Mouse (Mus musculus) liver, adult 2 months (tissue): ENCODE measurements around the gene Gga1. TPM values are rescaled to one million over a fixed set of nuclear protein-coding genes. Genes with fewer than 3 reads are reported as not detected.

ENCODE experiments used
- DNase-seq: peaks from one replicate; pipeline ENCODE4 v3.0.0-alpha.2; 2011; ENCODE audit warnings: low read depth, low spot score; ENCODE audit errors: extremely low read depth
- H3K27ac ChIP-seq: fragments of 200-500 bp; replicated peaks from 2 replicates; pipeline ENCODE4 v1.5.1; 2012; ENCODE audit warnings: low read depth, mild to moderate bottlenecking, control low read depth, inconsistent platforms, low read length; ENCODE audit not compliant: insufficient read depth
- H3K27me3 ChIP-seq: fragments of 200-500 bp; 2 replicates; pipeline ENCODE4 v1.6.1; 2012; ENCODE audit warnings: mild to moderate bottlenecking, moderate library complexity, low read length, inconsistent platforms; ENCODE audit not compliant: control insufficient read depth, insufficient read depth
- H3K36me3 ChIP-seq: fragments of 200-500 bp; 2 replicates; pipeline ENCODE4 v1.6.1; 2012; ENCODE audit warnings: low read length, inconsistent platforms; ENCODE audit not compliant: control insufficient read depth, insufficient read depth
- H3K4me1 ChIP-seq: fragments of 200-500 bp; 2 replicates; pipeline ENCODE4 v1.6.1; 2011; ENCODE audit warnings: low read length; ENCODE audit not compliant: control insufficient read depth, insufficient read depth
- H3K4me3 ChIP-seq: fragments of 200-500 bp; 2 replicates; pipeline ENCODE4 v1.5.1; 2011; ENCODE audit warnings: low read depth, mild to moderate bottlenecking, control low read depth, low read length, moderate library complexity; ENCODE audit not compliant: insufficient read depth
- H3K79me2 ChIP-seq: fragments of 200-500 bp; 2 replicates; pipeline ENCODE4 v1.6.1; 2012; ENCODE audit warnings: inconsistent platforms, mild to moderate bottlenecking, low read length, moderate library complexity; ENCODE audit not compliant: control insufficient read depth, insufficient read depth
- H3K9ac ChIP-seq: fragments of 200-500 bp; 2 replicates; pipeline ENCODE4 v1.6.1; 2012; ENCODE audit warnings: low read depth, mild to moderate bottlenecking, control low read depth, inconsistent platforms, low read length
- CTCF ChIP-seq: fragments of 200-500 bp; IDR thresholded peaks from 2 replicates; pipeline ENCODE4 v1.5.1; 2011; ENCODE audit warnings: low read depth, low read length, control low read depth
- POLR2A ChIP-seq: fragments of 200-500 bp; IDR thresholded peaks from 2 replicates; pipeline ENCODE4 v1.6.1; 2011; ENCODE audit warnings: low read length, control low read depth; ENCODE audit not compliant: insufficient read depth; ENCODE audit errors: extremely low read depth
- WGBS: fragments of 180-500 bp; shearing (Covaris S2); methylation state at CpG from one replicate; pipeline ENCODE4 v1.1.7; 2018; 5-methylcytosine and 5-hydroxymethylcytosine counted together
- polyA plus RNA-seq: library from polyadenylated mRNA; depleted of rRNA; stranded (reverse); fragments of >200 nt; gene quantifications from 2 replicates; pipeline ENCODE4 v1.2.3, GENCODE M21; 2012
- total RNA-seq: library from RNA; depleted of rRNA; stranded (reverse); fragments of >200 nt; gene quantifications from 2 replicates; pipeline ENCODE4 v1.2.3, GENCODE M21; 2014

The Gga1 gene
- total and polyA plus RNA-seq, 2 experiments: 4.4 to 42.7 TPM

- WGBS: 83% methylated on average over 13 of the region's 13 CpGs
- no peaks in the 10 kb centered on the region for H3K27me3 ChIP-seq
- H3K4me3 ChIP-seq: no peak overlapping the region
- H3K79me2 ChIP-seq: no peaks in the 10 kb centered on the region
- no peaks in the 10 kb centered on the region for H3K4me1 ChIP-seq
- no peaks in the 10 kb centered on the region for H3K36me3 ChIP-seq
- H3K27ac ChIP-seq: no peak overlapping the region
- no peak overlapping the region; the same call in 1 of the 2 replicates for H3K9ac ChIP-seq
- DNase-seq: no peak
- TF ChIP-seq POLR2A: no peak
- TF ChIP-seq CTCF: no peak
These were observed 13.1 kb upstream of the Gga1 start for GRCm38 (mm10) chr15:78863852-78864253.

GRCm38 (mm10) chr15:78868398-78868797, 8.6 kb upstream of the Gga1 start:
- peak overlapping the region; percentile 69 for H3K27ac ChIP-seq
- H3K27me3 ChIP-seq: no peaks in the 10 kb centered on the region
- H3K4me3 ChIP-seq: no peak overlapping the region
- WGBS: 50% methylated on average over 9 of the region's 9 CpGs
- no peaks in the 10 kb centered on the region for H3K36me3 ChIP-seq
- DNase-seq: no peak
- peak overlapping the region; percentile 4; the same call in 1 of the 2 replicates for H3K9ac ChIP-seq
- no peaks in the 10 kb centered on the region; the same call in 1 of the 2 replicates for H3K4me1 ChIP-seq
- TF ChIP-seq POLR2A (no peak), CTCF (no peak)
- no peaks in the 10 kb centered on the region for H3K79me2 ChIP-seq

- Histone ChIP-seq H3K27ac (peak overlapping the region; percentile 69), H3K79me2 (no peaks in the 10 kb centered on the region), H3K9ac (peak overlapping the region; percentile 4; the same call in 1 of the 2 replicates), H3K36me3 (no peaks in the 10 kb centered on the region), H3K27me3 (no peaks in the 10 kb centered on the region), H3K4me3 (no peak overlapping the region), H3K4me1 (no peaks in the 10 kb centered on the region; the same call in 1 of the 2 replicates)
- no peak for TF ChIP-seq POLR2A
- TF ChIP-seq CTCF: no peak
- DNase-seq: no peak
- WGBS: 82% methylated on average over 7 of the region's 7 CpGs
These were observed 8.2 kb upstream of the Gga1 start for GRCm38 (mm10) chr15:78868826-78869233.

GRCm38 (mm10) chr15:78869775-78870174, 7.2 kb upstream of the Gga1 start:
- peak; percentile 35; the same call in 1 of the 2 replicates for TF ChIP-seq CTCF
- no peak for TF ChIP-seq POLR2A
- Histone ChIP-seq H3K27ac (no peak overlapping the region), H3K79me2 (no peaks in the 10 kb centered on the region), H3K9ac (no peak overlapping the region), H3K36me3 (no peaks in the 10 kb centered on the region), H3K4me3 (no peak overlapping the region), H3K27me3 (no peaks in the 10 kb centered on the region), H3K4me1 (no peaks in the 10 kb centered on the region; the same call in 1 of the 2 replicates)
- DNase-seq: peak; percentile 51
- WGBS: 6% methylated on average over 6 of the region's 6 CpGs

GRCm38 (mm10) chr15:78872021-78872608, 4.9 kb upstream of the Gga1 start:
- no peak overlapping the region for H3K27ac ChIP-seq
- TF ChIP-seq POLR2A (no peak), CTCF (no peak)
- no peak overlapping the region for H3K9ac ChIP-seq
- no peaks in the 10 kb centered on the region for H3K79me2 ChIP-seq
- H3K4me1 ChIP-seq: no peaks in the 10 kb centered on the region; the same call in 1 of the 2 replicates
- no peak for DNase-seq
- H3K4me3 ChIP-seq: no peak overlapping the region
- WGBS: 86% methylated on average over 5 of the region's 5 CpGs
- H3K27me3 ChIP-seq: no peaks in the 10 kb centered on the region
- H3K36me3 ChIP-seq: no peaks in the 10 kb centered on the region

- H3K27me3 ChIP-seq: no peaks in the 10 kb centered on the region
- no peak overlapping the region for H3K27ac ChIP-seq
- no peaks in the 10 kb centered on the region for H3K36me3 ChIP-seq
- H3K9ac ChIP-seq: no peak overlapping the region
- WGBS: 73% methylated on average over 13 of the region's 13 CpGs
- peaks cover 3% of the 10 kb centered on the region; the same call in 1 of the 2 replicates for H3K79me2 ChIP-seq
- no peak for DNase-seq
- no peak for TF ChIP-seq POLR2A
- no peak for TF ChIP-seq CTCF
- no peak overlapping the region for H3K4me3 ChIP-seq
- H3K4me1 ChIP-seq: no peaks in the 10 kb centered on the region; the same call in none of the 2 replicates
These were observed 3.1 kb upstream of the Gga1 start for GRCm38 (mm10) chr15:78873803-78874435.
